10 mouse cellular contexts compared by ENCODE assay signal in the genomic region with DNA sequence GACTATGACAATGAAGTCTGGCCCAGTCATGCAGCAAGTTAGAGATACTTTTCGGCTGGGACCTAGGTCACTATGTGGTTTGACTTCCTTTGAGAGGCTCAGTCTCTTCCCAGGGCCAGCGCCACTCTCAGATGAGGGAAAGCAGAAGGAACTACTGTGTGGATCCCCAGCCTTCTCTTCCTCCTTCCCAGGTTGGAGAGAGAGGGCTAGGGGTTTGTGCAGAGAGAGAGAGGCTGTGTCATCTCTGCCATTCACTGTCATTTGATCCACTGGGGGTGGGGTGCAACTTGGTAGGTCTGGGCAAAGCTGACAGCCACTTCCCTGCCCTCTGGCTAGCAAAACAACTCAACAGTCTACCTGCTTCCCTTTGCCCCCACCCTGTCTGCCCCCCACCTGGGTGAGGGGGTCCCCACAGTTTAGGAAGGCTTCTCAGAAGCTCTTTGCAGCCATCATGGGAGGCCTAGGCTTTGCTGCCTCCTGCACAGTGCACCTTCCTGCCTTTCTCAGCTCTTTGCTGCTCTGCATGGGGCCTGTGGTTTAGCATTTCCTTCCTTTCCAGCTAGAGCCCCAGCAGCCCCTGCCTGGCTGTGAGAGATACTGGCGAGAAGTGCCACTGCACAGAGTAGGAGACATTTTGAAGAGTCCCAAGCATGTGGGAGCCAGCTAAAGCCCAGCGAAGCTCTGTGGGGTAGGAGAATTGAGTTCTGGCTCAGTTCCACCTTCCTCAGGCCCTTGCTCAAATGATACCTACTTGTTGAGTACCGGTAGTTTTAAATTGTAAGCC. TPM values are rescaled to one million over a fixed set of nuclear protein-coding genes. Genes with fewer than 3 reads are reported as not detected.
DNase-seq lines count a peak whose midpoint lies in the region; ATAC-seq and TF ChIP-seq lines count a peak whose summit lies in the region.
"Had no signal": no experiment of that assay in that cellular context is flagged by ENCODE, and none has a peak within 500 bp of the region (broad histone marks: within the 10 kb centered on the region; RNA-seq: fewer than 3 reads in every experiment).

No protein-coding gene starts in this region.

- WGBS in lung, adult 2 months: 37% methylated on average over 5 of the region's 5 CpGs
- 43% methylated on average over 5 of the region's 5 CpGs for WGBS in embryonic facial prominence, embryonic 11.5 days
- WGBS in macrophage (ENCODE audit: missing documents): 0% methylated on average over 5 of the region's 5 CpGs

- no peak overlapping the region for H3K4me2 ChIP-seq in embryonic facial prominence, embryonic 11.5 days (ENCODE audit: low read depth, low read length)

- no peaks in the 10 kb centered on the region for H3K9me3 ChIP-seq in embryonic facial prominence, embryonic 11.5 days (replicated peaks; ENCODE audit: control insufficient read depth, low read length)

- H3K27me3 ChIP-seq in embryonic facial prominence, embryonic 11.5 days (ENCODE audit: control insufficient read depth, insufficient read depth, low read length): no peaks in the 10 kb centered on the region

- H3K4me1 ChIP-seq in lung, adult 2 months (ENCODE audit: control insufficient read depth, insufficient read depth, low read length): no peaks in the 10 kb centered on the region
- H3K4me1 ChIP-seq in embryonic facial prominence, embryonic 11.5 days (ENCODE audit: control insufficient read depth, insufficient read depth, low read length): no peaks in the 10 kb centered on the region; the same call in 1 of the 2 replicates

- peak; percentile 28 for DNase-seq in lung, postnatal 25 days (ENCODE audit: low spot score)
- no peak for DNase-seq in lung, adult 2 months
- DNase-seq in embryonic facial prominence, embryonic 11.5 days (ENCODE audit: low spot score): peak; percentile 12
- peak; percentile 7 for DNase-seq in yolk sac, embryonic 10.5 days (ENCODE audit: low spot score)
- DNase-seq in right cerebral cortex, adult 18-20 months: no peak
- DNase-seq in urinary bladder, postnatal 4 days (ENCODE audit: low spot score in 2 of 2): no peak
- DNase-seq in cerebellum, postnatal 4 days (ENCODE audit: low spot score in 2 of 2): no peak

- no peak overlapping the region for H3K4me3 ChIP-seq in lung, adult 2 months (replicated peaks; ENCODE audit: extremely low read depth, low read depth, low read length)
- no peak overlapping the region for H3K4me3 ChIP-seq in embryonic facial prominence, embryonic 11.5 days (ENCODE audit: low read depth, low read length)
- H3K4me3 ChIP-seq in macrophage (ENCODE audit: inconsistent target): no peak overlapping the region

- TF ChIP-seq POLR2A in lung, adult 2 months (IDR thresholded peaks at IDR 0.05; ENCODE audit: borderline replicate concordance, extremely low read depth, low read depth, low read length): no peak

- ATAC-seq in embryonic facial prominence, embryonic 11.5 days (replicated peaks; ENCODE audit: insufficient number of reproducible peaks, low FRiP score, low TSS enrichment, low read depth): no peak

- no peaks in the 10 kb centered on the region for H3K36me3 ChIP-seq in embryonic facial prominence, embryonic 11.5 days (replicated peaks; ENCODE audit: control insufficient read depth, insufficient read depth, low read depth, low read length)
- peaks cover 38% of the 10 kb centered on the region for H3K36me3 ChIP-seq in macrophage (ENCODE audit: inconsistent target)

- no peak overlapping the region for H3K9ac ChIP-seq in embryonic facial prominence, embryonic 11.5 days (replicated peaks; ENCODE audit: low read length)

- TF ChIP-seq CTCF in lung, adult 2 months (IDR thresholded peaks at IDR 0.05; ENCODE audit: insufficient read depth, low read length): no peak

- peaks cover 83% of the 10 kb centered on the region for H3K79me2 ChIP-seq in macrophage (ENCODE audit: inconsistent target)

- H3K27ac ChIP-seq in embryonic facial prominence, embryonic 11.5 days (replicated peaks; ENCODE audit: low read depth, low read length): no peak overlapping the region
- H3K27ac ChIP-seq in macrophage: peak overlapping the region; percentile 95

RNA-seq across cellular contexts. Expression of gene Lcp2, which starts 17.2 kb away (rescaled TPM):
- 7.0 and 9.1 TPM in 2 replicates for polyA plus RNA-seq in lung, adult 2 months (2012; rRNA removed)
- 2.3 and 2.4 TPM in 2 replicates for polyA plus RNA-seq in embryonic facial prominence, embryonic 11.5 days (2014; fragmentation: Nextera tagmentation; extraction: Ambion mirVana)
- total RNA-seq in macrophage (2018; cell fraction: chromatin; rRNA removed): 1,000 to 10,000 TPM in 1 of 26 experiments, 100 to 1,000 TPM in 25; 164 to 1,019 (median 482) TPM
- total RNA-seq in macrophage (2018; cell fraction: cytosol; rRNA removed): 100 to 1,000 TPM in 18 of 26 experiments, 10 to 100 TPM in 8; 66.7 to 415 (median 156) TPM
- total RNA-seq in macrophage (2018; cell fraction: nucleus; rRNA removed): 100 to 1,000 TPM; 109 to 703 (median 344) TPM
- polyA plus RNA-seq in macrophage (2018): 82.2 to 128 TPM (median 93.6 TPM) in 3 replicates

RNA-seq across cellular contexts. Expression of gene 4930469K13Rik, which starts 34.5 kb away (rescaled TPM):
- polyA plus RNA-seq in lung, adult 2 months (2012; rRNA removed): not detected in 2 replicates
- polyA plus RNA-seq in embryonic facial prominence, embryonic 11.5 days (2014; fragmentation: Nextera tagmentation; extraction: Ambion mirVana): not detected in 2 replicates
- total RNA-seq in macrophage (2018; cell fraction: chromatin; rRNA removed): not detected
- total RNA-seq in macrophage (2018; cell fraction: cytosol; rRNA removed): not detected
- 1 to 10 TPM in 1 of 26 experiments, not detected in 25; 2.6 TPM for total RNA-seq in macrophage (2018; cell fraction: nucleus; rRNA removed)
- polyA plus RNA-seq in macrophage (2018): not detected in 3 replicates
- total RNA-seq: adrenal gland, postnatal 36 days; left cerebral cortex, adult 8-10 months had no signal

Comparison
In these comparisons a context has a peak if more than half of its experiments do, and no peak if none do; other contexts are left out.
1. DNase-seq: peak in lung, postnatal 25 days (single experiment), embryonic facial prominence, embryonic 11.5 days (single experiment) and yolk sac, embryonic 10.5 days (single experiment); none in lung, adult 2 months (single experiment), right cerebral cortex, adult 18-20 months (single experiment), urinary bladder, postnatal 4 days (0 of 2) and cerebellum, postnatal 4 days (0 of 2).